Mouse (Mus musculus): ENCODE results near the gene Lbp. TPM values are rescaled to one million over a fixed set of nuclear protein-coding genes. Genes with fewer than 3 reads are reported as not detected.

Lbp gene
- polyA plus RNA-seq, 1 experiment from 2014 or later: 16.3 TPM

GRCm38 (mm10) chr2:158379354-158380078, 73.2 kb downstream of the Lbp start:
- peaks cover 31% of the 10 kb centered on the region for H3K27me3 ChIP-seq
- 0 out of 2 replicates have a peak, but pooled peaks have one; percentile 5 for ATAC-seq (ENCODE audit: low read depth)
- no peaks in the 10 kb centered on the region for H3K9me3 ChIP-seq (replicated peaks)
- no peak overlapping the region for H3K9ac ChIP-seq
- WGBS (ENCODE audit: insufficient replicate concordance): 37% methylated on average over 13 of the region's 13 CpGs
- no peak overlapping the region for H3K4me3 ChIP-seq (replicated peaks)
- DNase-seq: peak; percentile 32
- no peaks in the 10 kb centered on the region for H3K36me3 ChIP-seq
- no peak overlapping the region for H3K4me2 ChIP-seq
- no peak overlapping the region for H3K27ac ChIP-seq
- H3K4me1 ChIP-seq (replicated peaks): 0 out of 2 replicates have a peak, but pooled peaks cover 2% of the 10 kb centered on the region

Other genes with a start within 250 kb of the Lbp start
- 63.8 and 68.2 TPM in 2 replicates for gene Tgm2, start 160.1 kb upstream of the Lbp start, polyA plus RNA-seq (2015; fragmentation: Nextera tagmentation; extraction: Ambion mirVana)
- gene D630003M21Rik, start 77.3 kb upstream of the Lbp start, polyA plus RNA-seq (2015; fragmentation: Nextera tagmentation; extraction: Ambion mirVana): 0.31 and 0.47 TPM in 2 replicates
- not detected in 2 replicates for gene Bpi, start 48.4 kb upstream of the Lbp start, polyA plus RNA-seq (2015; fragmentation: Nextera tagmentation; extraction: Ambion mirVana)
- gene Snhg11, start 69.1 kb downstream of the Lbp start, polyA plus RNA-seq (2015; fragmentation: Nextera tagmentation; extraction: Ambion mirVana): 1.4 and 1.5 TPM in 2 replicates
- gene Ralgapb, start 103.4 kb downstream of the Lbp start, polyA plus RNA-seq (2015; fragmentation: Nextera tagmentation; extraction: Ambion mirVana): 6.0 and 6.3 TPM in 2 replicates
- not detected in 2 replicates for gene Adig, start 196.1 kb downstream of the Lbp start, polyA plus RNA-seq (2015; fragmentation: Nextera tagmentation; extraction: Ambion mirVana)
- not detected in 2 replicates for gene Arhgap40, start 206.3 kb downstream of the Lbp start, polyA plus RNA-seq (2015; fragmentation: Nextera tagmentation; extraction: Ambion mirVana)

Data from liver, embryonic 13.5 days (tissue).